Mouse (Mus musculus) myocyte (in vitro differentiated cells): ENCODE measurements at regions not wholly inside any gene's neighbourhood (a gene's known extent, or its start where the extent isn't known, plus 50 kb on each side); places are given as distances from the start of the nearest gene placed in this dataset.

Experiments
- CEBPB ChIP-seq: IDR thresholded peaks from 2 replicates; pipeline ENCODE4 v1.6.1; 2011; ENCODE audit warnings: mild to moderate bottlenecking, moderate library complexity; ENCODE audit not compliant: poor library complexity, insufficient read depth, severe bottlenecking
- MAX ChIP-seq: IDR thresholded peaks from one replicate; pipeline ENCODE4 v1.6.1; 2011; ENCODE audit warnings: low read depth, mild to moderate bottlenecking, control low read depth
- MYOD1 ChIP-seq, 3 experiments: IDR thresholded peaks; one replicate each; pipeline ENCODE4 v1.6.1; 2011; ENCODE audit warnings: control low read depth in 2 of 3, low read depth in 2 of 3, mild to moderate bottlenecking in 2 of 3, moderate library complexity in 1 of 3; ENCODE audit not compliant: insufficient read length in 2 of 3, control insufficient read depth in 1 of 3
- POLR2A ChIP-seq: IDR thresholded peaks from one replicate; pipeline ENCODE4 v1.6.1; 2011; ENCODE audit warnings: low read depth, mild to moderate bottlenecking, control low read depth, moderate library complexity; ENCODE audit not compliant: insufficient read length
- REST ChIP-seq: IDR thresholded peaks from one replicate; pipeline ENCODE4 v1.6.1; 2011; ENCODE audit warnings: mild to moderate bottlenecking, control low read depth, moderate library complexity; ENCODE audit not compliant: insufficient read depth, insufficient read length
- TCF3 ChIP-seq: IDR thresholded peaks from one replicate; pipeline ENCODE4 v1.6.1; 2011; ENCODE audit warnings: low read depth, control low read depth; ENCODE audit not compliant: insufficient read length
- USF1 ChIP-seq: IDR thresholded peaks from one replicate; pipeline ENCODE4 v1.6.1; 2011; ENCODE audit warnings: low read depth, mild to moderate bottlenecking, control low read depth, moderate library complexity

DNA sequence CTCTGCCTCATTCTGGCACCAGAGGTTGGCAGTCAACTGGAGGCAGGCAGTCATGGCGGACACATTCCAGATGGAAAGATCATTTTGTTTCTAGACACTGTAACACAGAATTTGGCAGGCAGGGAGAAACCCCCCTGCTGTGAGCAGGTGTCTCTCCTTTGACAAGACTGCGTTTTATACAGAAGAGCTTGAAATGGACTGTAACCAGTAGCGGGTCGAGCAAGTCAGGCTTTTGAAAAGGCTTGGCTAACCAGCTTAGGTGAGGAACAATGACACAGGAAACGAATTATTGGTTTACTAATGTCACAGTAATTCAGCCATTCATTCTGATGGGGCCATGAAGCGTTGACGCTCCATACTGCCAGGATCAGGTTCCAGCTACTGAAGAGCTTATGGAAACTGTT, 275.3 kb upstream of the Slc24a5 start:
- no peak for TF ChIP-seq TCF3
- TF ChIP-seq POLR2A, result no peak
- no peak for TF ChIP-seq MYOD1 (IDR thresholded peaks at IDR 0.05; ENCODE audit: control insufficient read depth in 1 of 3, insufficient read length in 2 of 3, low read depth in 2 of 3)
- TF ChIP-seq USF1, result no peak
- no peak for TF ChIP-seq MAX
- TF ChIP-seq REST, result no peak
- no peak for TF ChIP-seq CEBPB
